Mouse (Mus musculus): ENCODE data around the gene Ech1. TPM values are rescaled to one million over a fixed set of nuclear protein-coding genes. Genes with fewer than 3 reads are reported as not detected.

Gene Ech1
- total RNA-seq, 2 experiments from 2014 or later, result 58.2 to 61.2 TPM

- no peak for DNase-seq (ENCODE audit: low spot score in 2 of 2)
Observed at GRCm38 (mm10) chr7:28818861-28819452, 6.1 kb upstream of the Ech1 start.

- no peak for DNase-seq (ENCODE audit: low spot score in 2 of 2)
Observed at GRCm38 (mm10) chr7:28819571-28819970, 5.4 kb upstream of the Ech1 start.

DNA sequence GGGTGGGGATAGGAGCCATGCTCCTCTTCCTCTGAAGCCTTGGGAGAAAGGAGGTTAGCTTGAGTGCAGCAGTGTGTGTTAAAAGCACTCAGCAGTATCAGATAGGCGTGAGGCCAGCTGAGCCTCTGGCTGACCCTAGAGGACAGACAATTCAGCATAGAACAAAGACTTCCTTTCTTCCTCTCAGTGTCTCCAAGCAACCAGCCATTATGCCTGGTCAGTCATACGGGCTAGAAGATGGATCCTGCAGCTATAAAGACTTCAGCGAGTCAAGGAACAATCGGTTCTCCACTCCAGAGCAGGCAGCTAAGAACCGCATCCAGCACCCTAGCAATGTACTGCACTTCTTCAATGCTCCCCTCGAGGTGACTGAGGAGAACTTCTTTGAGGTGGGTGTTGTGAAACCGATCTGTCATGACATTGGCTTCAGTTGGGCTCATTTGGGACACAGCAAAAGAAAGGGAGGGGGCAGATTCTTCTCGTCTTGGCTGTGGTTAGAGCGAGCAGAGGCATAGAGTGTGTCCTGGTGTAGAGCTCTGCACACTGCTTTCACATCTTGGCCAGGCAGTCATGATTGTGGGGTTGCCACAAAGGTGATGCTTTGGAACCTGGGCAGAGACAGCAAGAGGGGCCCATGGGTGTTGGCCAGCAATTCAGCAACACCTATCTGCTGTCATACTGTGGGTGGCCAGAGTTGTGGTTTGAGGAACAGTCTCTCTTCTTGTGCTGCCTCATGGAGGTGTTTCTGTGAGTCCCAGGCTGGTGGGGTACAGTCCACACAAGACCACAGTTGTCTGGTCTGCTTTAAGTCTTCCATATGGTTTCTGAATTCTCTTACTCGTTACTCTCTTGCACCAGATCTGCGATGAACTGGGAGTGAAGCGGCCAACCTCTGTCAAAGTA lies 4.4 kb upstream of the Ech1 start:
- DNase-seq (ENCODE audit: low spot score in 2 of 2), result no peak

DNA sequence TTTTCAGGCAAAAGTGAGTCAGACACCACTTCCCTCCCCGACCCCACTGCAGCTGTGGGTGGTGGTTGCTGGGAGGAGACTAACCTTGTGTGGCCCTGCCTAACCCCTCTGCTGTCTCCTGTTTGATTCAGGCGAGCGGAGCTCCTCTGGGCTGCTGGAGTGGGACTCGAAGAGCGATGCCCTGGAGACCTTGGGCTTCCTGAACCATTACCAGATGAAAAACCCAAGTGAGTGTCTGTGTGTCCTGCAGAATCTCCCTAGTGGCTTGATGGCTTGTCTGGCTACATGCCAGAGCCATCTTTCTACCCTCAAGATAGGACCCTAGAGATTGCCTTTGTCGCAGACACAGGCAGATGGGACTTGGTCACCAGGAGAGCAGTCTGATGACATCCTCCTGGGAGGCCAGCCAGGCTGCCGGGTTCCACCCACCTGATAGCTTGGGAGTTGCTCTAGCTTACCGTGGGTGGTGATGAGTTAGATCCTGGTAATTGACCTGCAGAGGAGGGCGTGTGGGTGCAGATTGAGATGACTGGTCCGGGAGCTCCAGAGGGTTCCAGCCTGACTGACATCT lies 3.7 kb upstream of the Ech1 start:
- peak; percentile 61 to 69 for DNase-seq (ENCODE audit: low spot score in 2 of 2)

GRCm38 (mm10) chr7:28822556-28822955 lies 2.5 kb upstream of the Ech1 start:
- DNase-seq (ENCODE audit: low spot score in 2 of 2), result no peak

DNA sequence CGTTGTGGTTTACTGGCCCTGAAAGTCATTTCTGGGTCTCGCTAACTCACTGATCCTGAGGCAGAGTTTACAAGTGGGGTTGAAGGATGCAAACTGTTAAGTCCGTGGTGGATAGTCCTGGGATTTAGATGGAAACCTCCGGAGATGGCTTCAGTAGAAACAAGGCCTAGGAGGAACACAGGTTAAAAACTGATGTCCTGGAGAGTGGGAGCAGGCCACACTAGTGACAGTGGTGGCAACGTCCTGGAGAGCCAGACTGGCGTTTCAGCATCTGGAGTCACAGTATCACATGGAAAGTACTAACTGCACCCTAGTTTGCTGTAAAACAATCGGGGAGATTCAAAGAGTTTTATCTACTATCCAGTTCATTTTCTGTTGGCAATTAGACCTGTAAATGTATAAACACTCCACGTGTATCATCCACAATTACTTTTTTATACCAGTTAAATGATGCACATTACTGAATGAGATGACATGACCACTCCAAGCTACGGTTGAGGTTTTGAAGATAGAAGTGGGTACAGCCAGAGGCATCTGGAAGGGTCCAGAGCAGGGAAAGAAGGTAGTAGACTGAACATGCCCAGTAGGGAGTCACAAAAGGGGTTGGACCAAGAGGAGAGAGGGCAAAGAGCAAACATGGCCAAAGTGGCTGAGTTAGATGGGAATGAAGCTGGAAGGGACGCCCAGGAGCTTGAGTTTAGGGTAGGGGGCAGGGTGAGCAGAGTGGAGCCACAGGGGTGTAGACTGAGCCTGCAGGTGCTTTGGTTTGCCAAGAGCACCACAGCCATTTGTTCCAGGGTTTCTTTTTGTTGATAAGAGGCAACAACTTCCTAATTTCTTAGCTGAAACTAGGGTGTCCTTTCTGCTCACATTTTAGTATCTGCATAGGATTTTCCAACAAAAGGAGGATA lies 1.8 kb upstream of the Ech1 start:
- no peak for DNase-seq (ENCODE audit: low spot score in 2 of 2)

- no peak for DNase-seq (ENCODE audit: low spot score in 2 of 2)
Observed at GRCm38 (mm10) chr7:28823932-28824331, 1.1 kb upstream of the Ech1 start.

DNA sequence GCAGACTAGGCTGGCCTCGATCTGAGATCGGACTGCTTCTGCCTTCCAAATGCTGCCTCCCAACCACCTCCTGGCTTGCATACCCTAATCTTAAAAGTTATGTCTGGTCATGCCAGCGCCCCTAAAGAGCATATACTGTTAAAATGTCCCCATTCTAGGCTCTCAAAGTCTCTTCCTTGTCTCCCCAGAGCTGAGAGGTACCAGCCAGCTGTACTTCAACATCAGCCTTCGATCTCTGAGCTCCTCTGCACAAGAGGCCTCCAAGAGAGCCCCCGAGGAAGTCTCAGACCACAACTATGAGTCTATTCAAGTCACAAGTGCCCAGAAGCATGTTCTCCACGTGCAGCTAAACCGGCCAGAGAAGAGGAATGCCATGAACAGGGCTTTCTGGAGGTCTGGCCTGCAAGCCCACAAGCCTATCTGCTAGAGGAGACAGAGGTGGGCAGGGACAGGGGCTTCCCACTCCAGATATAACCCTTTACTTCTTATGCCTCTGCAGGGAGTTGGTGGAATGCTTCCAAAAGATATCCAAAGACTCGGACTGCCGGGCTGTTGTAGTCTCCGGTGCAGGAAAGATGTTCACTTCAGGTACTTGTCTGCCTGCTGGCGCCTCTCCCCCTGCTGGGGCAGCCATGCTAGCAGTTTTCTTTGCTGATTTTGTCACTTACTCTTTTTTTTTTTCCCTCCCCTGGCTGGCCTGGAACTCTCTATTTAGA lies 827 bp downstream of the Ech1 start:
- DNase-seq (ENCODE audit: low spot score in 2 of 2), result peak in 1 of 2 experiments; percentile 36

DNA sequence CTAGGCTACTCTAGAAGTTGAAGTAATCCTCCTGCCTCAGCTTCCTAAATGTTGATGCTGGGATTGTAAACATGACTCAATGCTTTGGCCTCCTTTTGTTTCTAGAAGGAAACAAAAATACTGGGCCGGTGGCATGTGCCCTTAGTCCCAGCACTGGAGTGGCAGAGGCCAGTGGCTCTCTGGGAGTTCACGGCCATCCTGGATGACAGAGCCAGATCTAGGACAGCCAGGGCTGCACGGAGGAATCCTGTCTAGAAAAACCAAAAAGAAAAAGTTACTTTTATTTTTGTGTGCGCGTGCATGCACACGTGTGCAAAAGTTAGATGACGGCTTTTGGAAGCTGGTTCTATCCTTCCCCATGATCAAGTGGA lies 1.4 kb downstream of the Ech1 start:
- DNase-seq (ENCODE audit: low spot score in 2 of 2), result no peak

- DNase-seq (ENCODE audit: low spot score in 2 of 2), result peak in 1 of 2 experiments; percentile 87
Observed at GRCm38 (mm10) chr7:28827338-28827737, 2.3 kb downstream of the Ech1 start.

DNA sequence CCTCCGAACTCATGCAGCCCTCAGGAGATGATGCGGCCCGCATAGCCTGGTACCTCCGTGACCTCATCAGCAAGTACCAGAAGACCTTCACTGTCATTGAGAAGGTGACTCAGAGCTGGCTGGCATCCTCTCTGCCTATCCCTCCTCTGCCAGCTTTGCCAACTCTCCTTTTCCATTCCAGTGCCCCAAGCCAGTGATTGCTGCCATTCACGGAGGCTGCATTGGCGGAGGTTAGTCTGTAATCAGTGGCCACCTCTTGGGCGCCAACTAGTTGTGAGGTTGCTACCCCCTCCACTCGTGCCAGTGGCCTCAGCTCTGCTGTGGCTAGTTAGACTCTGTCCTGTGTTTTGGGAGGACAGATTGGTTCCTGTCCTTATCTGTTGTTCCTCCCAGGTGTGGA lies 4.8 kb downstream of the Ech1 start:
- no peak for DNase-seq (ENCODE audit: low spot score in 2 of 2)

DNA sequence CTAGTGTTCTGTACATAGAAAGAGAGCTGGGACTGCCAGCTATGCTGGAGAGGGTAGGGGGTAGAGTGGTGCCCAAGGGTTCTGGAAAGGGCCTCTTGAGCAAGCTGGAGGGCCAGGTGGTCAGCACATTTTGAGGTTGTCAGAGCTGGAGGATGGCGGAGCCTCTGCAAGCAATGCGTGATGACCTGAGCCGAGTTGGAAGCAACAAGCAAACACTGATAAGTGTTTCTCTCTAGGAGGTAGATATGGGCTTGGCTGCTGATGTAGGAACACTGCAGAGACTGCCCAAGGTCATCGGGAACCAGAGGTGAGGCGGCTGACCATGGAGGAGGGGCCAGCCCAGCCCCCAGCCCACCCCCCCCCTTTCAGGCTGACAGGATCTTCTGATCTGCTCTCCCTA lies 6.0 kb downstream of the Ech1 start:
- peak in 1 of 2 experiments; percentile 12 for DNase-seq (ENCODE audit: low spot score in 2 of 2)

DNA sequence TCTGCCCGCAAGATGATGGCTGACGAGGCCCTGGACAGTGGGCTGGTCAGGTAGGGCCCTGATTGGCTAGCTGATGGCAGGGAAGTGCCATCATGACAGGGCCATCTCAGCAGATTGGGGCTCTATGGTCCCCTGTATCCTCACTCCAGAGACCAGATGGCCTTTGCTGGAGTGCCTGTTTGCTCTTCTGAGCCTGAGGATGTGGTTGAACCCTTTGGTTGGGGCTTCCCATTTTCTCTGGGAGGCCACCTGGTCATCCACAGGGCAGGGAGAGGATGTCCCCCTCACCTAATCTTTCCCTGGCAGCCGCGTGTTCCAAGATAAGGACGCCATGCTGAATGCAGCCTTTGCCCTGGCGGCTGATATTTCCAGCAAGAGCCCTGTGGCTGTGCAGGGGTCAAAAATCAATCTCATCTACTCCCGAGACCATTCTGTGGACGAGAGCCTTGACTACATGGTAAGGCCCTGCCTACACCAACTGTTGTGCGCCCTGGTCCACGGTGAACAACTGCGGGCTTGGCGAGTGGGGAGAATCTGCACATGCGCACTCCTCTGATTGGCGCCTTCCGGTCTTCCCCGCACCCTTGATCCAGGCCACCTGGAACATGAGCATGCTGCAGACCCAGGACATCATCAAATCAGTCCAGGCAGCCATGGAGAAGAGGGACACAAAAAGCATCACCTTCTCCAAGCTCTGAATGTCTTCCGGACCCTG lies 6.6 kb downstream of the Ech1 start:
- DNase-seq (ENCODE audit: low spot score in 2 of 2), result peak in 1 of 2 experiments; percentile 5

DNA sequence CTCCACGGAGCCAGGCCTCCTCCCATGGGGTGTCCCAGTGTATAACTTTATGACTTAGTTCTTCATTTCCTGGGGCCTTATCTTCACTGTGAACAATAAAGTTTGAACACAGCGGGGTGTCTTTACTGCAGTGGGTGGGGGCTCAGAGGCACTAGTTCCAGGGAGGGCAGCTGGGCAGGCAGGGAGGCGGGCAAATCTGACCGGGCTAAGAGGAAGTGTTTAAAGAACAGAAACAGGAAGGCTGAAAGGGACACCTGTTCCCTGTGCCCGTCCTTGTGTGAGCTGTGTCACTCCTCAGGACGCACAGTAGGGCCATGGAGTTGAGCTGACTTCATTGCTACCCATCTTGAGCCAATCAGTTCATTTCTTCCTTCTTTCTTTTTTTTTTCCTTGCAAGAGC lies 7.1 kb downstream of the Ech1 start:
- DNase-seq (ENCODE audit: low spot score in 2 of 2), result no peak

DNA sequence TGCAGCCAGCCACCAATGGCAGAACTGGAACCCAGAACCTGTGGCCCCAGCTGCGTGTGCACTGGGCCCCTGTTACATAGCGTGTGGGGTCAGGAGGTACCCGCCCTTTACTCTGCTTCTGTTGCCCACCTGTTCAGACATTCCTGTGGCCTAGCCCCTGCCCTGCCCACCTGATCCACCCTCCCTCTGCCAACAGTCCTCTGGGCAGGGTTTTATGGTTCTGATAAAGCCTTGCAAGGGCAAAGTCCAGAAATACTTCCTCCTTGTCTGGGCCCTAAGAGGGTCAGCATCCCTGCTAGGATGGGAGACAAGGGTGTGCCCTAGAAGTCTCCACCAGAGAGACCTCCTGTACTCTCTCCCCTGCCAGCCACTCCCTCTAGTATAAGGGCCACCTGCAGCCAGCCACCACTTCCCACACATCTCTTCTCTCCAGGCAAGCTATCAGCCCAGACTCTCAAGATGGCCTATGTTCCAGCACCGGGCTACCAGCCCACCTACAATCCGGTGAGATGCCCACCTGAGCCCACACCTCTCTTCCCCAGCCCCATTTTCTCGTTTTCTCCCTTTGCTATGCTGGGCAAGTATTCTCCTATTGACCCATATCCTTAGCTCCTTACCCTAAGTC lies 8.8 kb downstream of the Ech1 start, which contains the start of gene Lgals4:
Gene Lgals4 (plus strand): TSS at position 132 of the 625 bp plus-strand sequence.
- DNase-seq (ENCODE audit: low spot score in 2 of 2), result no peak

- no peak for DNase-seq (ENCODE audit: low spot score in 2 of 2)
Observed at GRCm38 (mm10) chr7:28836936-28837335, 11.9 kb downstream of the Ech1 start.

- DNase-seq (ENCODE audit: low spot score in 2 of 2), result no peak
Observed at GRCm38 (mm10) chr7:28838331-28838730, 13.3 kb downstream of the Ech1 start.

DNA sequence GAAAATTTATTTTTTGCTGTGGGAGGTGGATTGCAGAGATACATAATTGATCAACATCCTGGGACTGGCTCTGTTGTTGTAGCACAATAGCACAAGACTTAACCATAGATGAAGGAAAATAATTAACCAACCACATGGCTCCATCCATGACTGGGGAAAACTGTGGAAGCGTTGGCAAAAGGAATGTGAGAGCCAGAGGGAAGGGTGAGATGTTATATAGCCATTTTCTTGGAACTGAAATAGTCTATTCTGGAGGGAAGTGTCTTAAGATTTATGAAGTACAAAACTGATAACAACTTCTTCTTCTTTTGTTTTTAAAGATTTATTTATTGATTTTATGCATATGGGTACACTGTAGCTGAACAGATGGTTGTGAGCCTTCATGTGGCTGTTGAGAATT lies 22.3 kb downstream of the Ech1 start:
- DNase-seq (ENCODE audit: low spot score in 2 of 2), result no peak

DNA sequence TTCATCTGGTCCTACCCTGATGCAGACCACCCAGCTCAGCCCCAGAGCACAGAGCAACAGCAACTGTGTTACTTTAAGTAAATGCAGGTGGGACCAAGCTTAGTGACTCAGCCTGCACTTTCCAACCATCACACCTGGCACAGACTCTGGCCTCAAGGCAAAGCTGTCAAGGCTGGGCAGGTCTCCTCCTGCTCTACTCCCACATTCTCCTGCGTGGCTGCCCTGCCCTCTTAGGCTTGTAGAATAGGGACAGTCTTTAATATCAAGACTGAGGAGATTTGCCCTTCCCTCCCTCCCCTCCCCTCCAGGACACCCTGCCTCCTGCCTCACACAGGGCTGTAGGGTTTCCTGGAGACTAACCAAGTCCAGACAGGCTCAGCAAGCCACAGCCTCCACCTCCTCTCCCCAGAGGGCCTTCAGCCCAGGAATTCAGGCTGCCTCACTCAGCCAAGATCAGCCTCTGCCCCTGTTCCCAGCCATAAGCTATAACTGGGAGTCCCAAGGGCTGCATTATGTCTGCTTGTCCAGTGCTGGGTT lies 24.8 kb downstream of the Ech1 start:
- no peak for DNase-seq (ENCODE audit: low spot score in 2 of 2)

All from layer of hippocampus, postnatal 14 days (tissue).